Mouse (Mus musculus): ENCODE data around the gene Tsc22d1. TPM values are rescaled to one million over a fixed set of nuclear protein-coding genes. Genes with fewer than 3 reads are reported as not detected.

Tsc22d1 gene
- polyA plus RNA-seq, 1 experiment from 2014 or later, result 651 TPM

GRCm38 (mm10) chr14:76413773-76414121 is 1.0 kb upstream of the Tsc22d1 start:
- 2% methylated on average over 10 of the region's 10 CpGs for WGBS
- H3K36me3 ChIP-seq (ENCODE audit: control insufficient read depth, insufficient read depth, low read length), result peaks cover 12% of the 10 kb centered on the region
- peaks cover 24% of the 10 kb centered on the region for H3K4me1 ChIP-seq (ENCODE audit: control insufficient read depth, insufficient read depth, low read length)
- ATAC-seq (ENCODE audit: insufficient read depth, low FRiP score, low TSS enrichment), result no peak
- no peaks in the 10 kb centered on the region for H3K27me3 ChIP-seq (ENCODE audit: control insufficient read depth, insufficient read depth, low read length)
- H3K9ac ChIP-seq (ENCODE audit: low read length), result peak overlapping the region; percentile 99
- H3K27ac ChIP-seq (ENCODE audit: low read depth, low read length), result peak overlapping the region; percentile 100
- H3K4me3 ChIP-seq (ENCODE audit: low read depth, low read length), result peak overlapping the region; percentile 98
- H3K9me3 ChIP-seq (ENCODE audit: control insufficient read depth, low read length), result no peaks in the 10 kb centered on the region
- DNase-seq (ENCODE audit: low spot score), result no peak
- H3K4me2 ChIP-seq (ENCODE audit: low read depth), result peak overlapping the region; percentile 77

GRCm38 (mm10) chr14:76414122-76414861 is 469 bp upstream of the Tsc22d1 start:
- Histone ChIP-seq H3K27ac (ENCODE audit: low read depth, low read length) (peak overlapping the region; percentile 100), H3K36me3 (ENCODE audit: control insufficient read depth, insufficient read depth, low read length) (peaks cover 12% of the 10 kb centered on the region), H3K9me3 (ENCODE audit: control insufficient read depth, low read length) (no peaks in the 10 kb centered on the region), H3K4me1 (ENCODE audit: control insufficient read depth, insufficient read depth, low read length) (peaks cover 30% of the 10 kb centered on the region), H3K4me2 (ENCODE audit: low read depth) (peak overlapping the region; percentile 77), H3K4me3 (ENCODE audit: low read depth, low read length) (peak overlapping the region; percentile 98), H3K9ac (ENCODE audit: low read length) (peak overlapping the region; percentile 99), H3K27me3 (ENCODE audit: control insufficient read depth, insufficient read depth, low read length) (no peaks in the 10 kb centered on the region)
- DNase-seq (ENCODE audit: low spot score) (peak; percentile 100), ATAC-seq (ENCODE audit: insufficient read depth, low FRiP score, low TSS enrichment) (peak; percentile 94)
- WGBS, result 0% methylated on average over 33 of the region's 81 CpGs

GRCm38 (mm10) chr14:76415781-76416301 is 1.1 kb downstream of the Tsc22d1 start:
- Histone ChIP-seq H3K9ac (ENCODE audit: low read length) (peak overlapping the region; percentile 99), H3K36me3 (ENCODE audit: control insufficient read depth, insufficient read depth, low read length) (peaks cover 12% of the 10 kb centered on the region), H3K9me3 (ENCODE audit: control insufficient read depth, low read length) (no peaks in the 10 kb centered on the region), H3K4me2 (ENCODE audit: low read depth) (peak overlapping the region; percentile 77), H3K27ac (ENCODE audit: low read depth, low read length) (peak overlapping the region; percentile 100), H3K4me1 (ENCODE audit: control insufficient read depth, insufficient read depth, low read length) (peaks cover 35% of the 10 kb centered on the region), H3K4me3 (ENCODE audit: low read depth, low read length) (peak overlapping the region; percentile 98), H3K27me3 (ENCODE audit: control insufficient read depth, insufficient read depth, low read length) (no peaks in the 10 kb centered on the region)
- ATAC-seq (ENCODE audit: insufficient read depth, low FRiP score, low TSS enrichment) (no peak), DNase-seq (ENCODE audit: low spot score) (peak; percentile 64)
- 0% methylated on average over 28 of the region's 38 CpGs for WGBS

GRCm38 (mm10) chr14:76416366-76417040 is 1.7 kb downstream of the Tsc22d1 start:
- ATAC-seq (ENCODE audit: insufficient read depth, low FRiP score, low TSS enrichment), result no peak
- peak overlapping the region; percentile 99 for H3K9ac ChIP-seq (ENCODE audit: low read length)
- 61% methylated on average over 27 of the region's 27 CpGs for WGBS
- peaks cover 12% of the 10 kb centered on the region for H3K36me3 ChIP-seq (ENCODE audit: control insufficient read depth, insufficient read depth, low read length)
- no peak for DNase-seq (ENCODE audit: low spot score)
- H3K9me3 ChIP-seq (ENCODE audit: control insufficient read depth, low read length), result no peaks in the 10 kb centered on the region
- peaks cover 39% of the 10 kb centered on the region for H3K4me1 ChIP-seq (ENCODE audit: control insufficient read depth, insufficient read depth, low read length)
- no peaks in the 10 kb centered on the region for H3K27me3 ChIP-seq (ENCODE audit: control insufficient read depth, insufficient read depth, low read length)
- H3K4me2 ChIP-seq (ENCODE audit: low read depth), result peak overlapping the region; percentile 77
- peak overlapping the region; percentile 100; the same call in 1 of the 2 replicates for H3K27ac ChIP-seq (ENCODE audit: low read depth, low read length)
- H3K4me3 ChIP-seq (ENCODE audit: low read depth, low read length), result peak overlapping the region; percentile 98

- Histone ChIP-seq H3K4me2 (ENCODE audit: low read depth) (peak overlapping the region; percentile 77; the same call in 1 of the 2 replicates), H3K27ac (ENCODE audit: low read depth, low read length) (no peak overlapping the region), H3K27me3 (ENCODE audit: control insufficient read depth, insufficient read depth, low read length) (no peaks in the 10 kb centered on the region), H3K4me3 (ENCODE audit: low read depth, low read length) (0 out of 2 replicates have a peak overlapping the region, but pooled peaks have one; percentile 6), H3K9me3 (ENCODE audit: control insufficient read depth, low read length) (no peaks in the 10 kb centered on the region), H3K9ac (ENCODE audit: low read length) (no peak overlapping the region), H3K36me3 (ENCODE audit: control insufficient read depth, insufficient read depth, low read length) (peaks cover 12% of the 10 kb centered on the region), H3K4me1 (ENCODE audit: control insufficient read depth, insufficient read depth, low read length) (peaks cover 39% of the 10 kb centered on the region)
- DNase-seq (ENCODE audit: low spot score) (no peak), ATAC-seq (ENCODE audit: insufficient read depth, low FRiP score, low TSS enrichment) (no peak)
- WGBS, result 96% methylated on average over 17 of the region's 17 CpGs
Observed at GRCm38 (mm10) chr14:76417346-76417745, 2.6 kb downstream of the Tsc22d1 start.

GRCm38 (mm10) chr14:76420726-76421125 is 6.0 kb downstream of the Tsc22d1 start:
- peaks cover 39% of the 10 kb centered on the region for H3K4me1 ChIP-seq (ENCODE audit: control insufficient read depth, insufficient read depth, low read length)
- DNase-seq (ENCODE audit: low spot score), result peak; percentile 18

DNA sequence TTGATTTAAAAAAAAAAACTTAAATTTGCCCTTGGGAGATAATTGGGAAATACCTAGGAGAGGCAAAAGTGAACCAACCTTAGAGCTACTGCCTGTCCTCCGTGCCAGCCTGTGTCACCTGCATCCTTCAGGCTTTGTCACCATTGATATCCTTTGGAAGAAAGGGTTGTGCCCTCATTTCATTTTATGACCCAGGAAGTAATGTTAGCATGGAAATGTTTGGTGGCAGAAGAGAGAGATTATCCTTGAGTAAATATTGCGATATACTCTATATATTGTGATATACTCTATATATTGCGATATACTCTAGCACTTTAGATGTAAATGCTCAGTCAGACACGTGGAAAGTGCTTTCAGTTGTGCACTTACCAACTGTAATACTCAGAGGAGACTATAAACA is 6.4 kb downstream of the Tsc22d1 start:
- DNase-seq (ENCODE audit: low spot score), result no peak
- WGBS, result 88% methylated on average over 4 of the region's 4 CpGs
- H3K4me1 ChIP-seq (ENCODE audit: control insufficient read depth, insufficient read depth, low read length), result peaks cover 39% of the 10 kb centered on the region
- no peak for ATAC-seq (ENCODE audit: insufficient read depth, low FRiP score, low TSS enrichment)
- H3K36me3 ChIP-seq (ENCODE audit: control insufficient read depth, insufficient read depth, low read length), result peaks cover 12% of the 10 kb centered on the region
- H3K9me3 ChIP-seq (ENCODE audit: control insufficient read depth, low read length), result no peaks in the 10 kb centered on the region
- H3K4me2 ChIP-seq (ENCODE audit: low read depth), result peak overlapping the region; percentile 43
- no peaks in the 10 kb centered on the region for H3K27me3 ChIP-seq (ENCODE audit: control insufficient read depth, insufficient read depth, low read length)
- no peak overlapping the region for H3K27ac ChIP-seq (ENCODE audit: low read depth, low read length)
- H3K9ac ChIP-seq (ENCODE audit: low read length), result no peak overlapping the region
- peak overlapping the region; percentile 20 for H3K4me3 ChIP-seq (ENCODE audit: low read depth, low read length)

More at GRCm38 (mm10) chr14:76420726-76421125, 6.0 kb downstream of the Tsc22d1 start:
- Histone ChIP-seq H3K27me3 (ENCODE audit: control insufficient read depth, insufficient read depth, low read length) (no peaks in the 10 kb centered on the region), H3K9me3 (ENCODE audit: control insufficient read depth, low read length) (no peaks in the 10 kb centered on the region), H3K4me3 (ENCODE audit: low read depth, low read length) (peak overlapping the region; percentile 20), H3K9ac (ENCODE audit: low read length) (no peak overlapping the region), H3K27ac (ENCODE audit: low read depth, low read length) (no peak overlapping the region), H3K4me2 (ENCODE audit: low read depth) (peak overlapping the region; percentile 43), H3K36me3 (ENCODE audit: control insufficient read depth, insufficient read depth, low read length) (peaks cover 12% of the 10 kb centered on the region)
- WGBS, result 29% methylated on average over 7 of the region's 7 CpGs
- no peak for ATAC-seq (ENCODE audit: insufficient read depth, low FRiP score, low TSS enrichment)

DNA sequence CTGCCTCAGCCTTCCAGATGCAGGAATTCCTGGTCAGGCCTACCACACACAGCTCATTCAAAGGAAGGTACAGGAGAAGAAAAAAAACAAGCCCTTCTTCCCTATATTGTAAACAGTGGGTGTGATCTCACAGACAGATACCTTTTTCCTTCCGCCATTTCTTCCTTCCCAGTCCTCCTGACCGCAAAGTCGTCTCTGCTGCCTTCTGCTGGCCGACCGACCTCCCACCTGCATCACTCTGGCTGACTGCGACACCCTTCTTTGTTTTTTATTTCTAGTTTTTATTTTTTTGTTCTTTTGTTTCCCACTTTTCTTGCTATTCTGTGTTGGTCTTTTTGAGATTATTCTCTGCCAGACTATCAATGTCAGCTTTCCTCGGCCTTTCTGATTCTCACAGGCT is 10.7 kb downstream of the Tsc22d1 start:
- ATAC-seq (ENCODE audit: insufficient read depth, low FRiP score, low TSS enrichment) (no peak), DNase-seq (ENCODE audit: low spot score) (no peak)
- no peak overlapping the region for H3K4me2 ChIP-seq (ENCODE audit: low read depth)
- no peak overlapping the region for H3K9ac ChIP-seq (ENCODE audit: low read length)
- no peak overlapping the region for H3K27ac ChIP-seq (ENCODE audit: low read depth, low read length)
- no peaks in the 10 kb centered on the region for H3K27me3 ChIP-seq (ENCODE audit: control insufficient read depth, insufficient read depth, low read length)
- 90% methylated on average over 7 of the region's 7 CpGs for WGBS
- H3K36me3 ChIP-seq (ENCODE audit: control insufficient read depth, insufficient read depth, low read length), result no peaks in the 10 kb centered on the region
- H3K9me3 ChIP-seq (ENCODE audit: control insufficient read depth, low read length), result no peaks in the 10 kb centered on the region
- H3K4me1 ChIP-seq (ENCODE audit: control insufficient read depth, insufficient read depth, low read length), result peaks cover 8% of the 10 kb centered on the region
- no peak overlapping the region for H3K4me3 ChIP-seq (ENCODE audit: low read depth, low read length)

Data from neural tube, embryonic 11.5 days (tissue).